Mouse (Mus musculus) heart, adult 2 months (tissue): ENCODE data around the gene Mrps5. TPM values are rescaled to one million over a fixed set of nuclear protein-coding genes. Genes with fewer than 3 reads are reported as not detected.
A peak's percentile ranks its signal among the peaks of the same experiment; 100 is the strongest.
"Not testable (repeated sequence)": the region's sequence is repeated elsewhere in the genome, so short reads cannot be mapped to it uniquely, and the experiment has no call there.

Experiments
- DNase-seq, 2 experiments: peaks; one replicate each; pipeline ENCODE4 v3.0.0; 2021
- H3K27ac ChIP-seq: fragments of 200-600 bp; 2 replicates; pipeline ENCODE4 v1.8.1; 2022
- H3K27me3 ChIP-seq: fragments of 200-500 bp; 2 replicates; pipeline ENCODE4 v1.6.1; 2012; ENCODE audit warnings: mild to moderate bottlenecking, low read length, inconsistent platforms, mixed read lengths; ENCODE audit not compliant: control insufficient read depth, insufficient read depth
- H3K36me3 ChIP-seq: fragments of 200-500 bp; 2 replicates; pipeline ENCODE4 v1.6.1; 2012; ENCODE audit warnings: low read length, inconsistent platforms; ENCODE audit not compliant: control insufficient read depth, insufficient read depth
- H3K4me1 ChIP-seq: fragments of 200-500 bp; 2 replicates; pipeline ENCODE4 v1.6.1; 2011; ENCODE audit warnings: low read length; ENCODE audit not compliant: control insufficient read depth, insufficient read depth
- H3K4me3 ChIP-seq: fragments of 200-600 bp; 2 replicates; pipeline ENCODE4 v1.8.1; 2022
- H3K79me2 ChIP-seq: fragments of 200-500 bp; replicated peaks from 2 replicates; pipeline ENCODE4 v1.6.1; 2012; ENCODE audit warnings: mild to moderate bottlenecking, inconsistent platforms, low read length, moderate library complexity, mixed read lengths; ENCODE audit not compliant: control insufficient read depth, insufficient read depth
- H3K9ac ChIP-seq: fragments of 200-500 bp; 2 replicates; pipeline ENCODE4 v1.6.1; 2012; ENCODE audit warnings: low read depth, mild to moderate bottlenecking, control low read depth, inconsistent platforms, low read length, mixed read lengths
- CTCF ChIP-seq: fragments of 200-600 bp; IDR thresholded peaks from 2 replicates; pipeline ENCODE4 v1.8.1; 2022; ENCODE audit warnings: antibody characterized with exemption, mild to moderate bottlenecking, moderate library complexity
- EP300 ChIP-seq: fragments of 200-500 bp; IDR thresholded peaks from 2 replicates; pipeline ENCODE4 v1.6.1; 2011; ENCODE audit warnings: low read depth, low read length, control low read depth; ENCODE audit not compliant: insufficient read depth
- POLR2A ChIP-seq: fragments of 200-500 bp; IDR thresholded peaks from 2 replicates; pipeline ENCODE4 v1.6.1; 2011; ENCODE audit warnings: mild to moderate bottlenecking, low read depth, low read length, control low read depth; ENCODE audit not compliant: insufficient read depth
- WGBS: fragments of 180-500 bp; shearing (Covaris S2); methylation state at CpG from one replicate; pipeline ENCODE4 v1.1.7; 2018; 5-methylcytosine and 5-hydroxymethylcytosine counted together
- intact Hi-C: fragments of 180-260 bp; cut with DNase I; formaldehyde crosslinking; loops from one replicate; pipeline ENCODE4 v1.15.1; 2025
- polyA plus RNA-seq: library from polyadenylated mRNA; depleted of rRNA; stranded (reverse); fragments of >200 nt; gene quantifications from 2 replicates; pipeline ENCODE4 v1.2.3, GENCODE M21; 2012
- total RNA-seq, 2 experiments: library from RNA; stranded (reverse); gene quantifications; 2 replicates each; pipeline ENCODE4 v1.2.3; 2021

Mrps5 gene
- total and polyA plus RNA-seq, 3 experiments = 58.2 to 89.7 (median 80.3) TPM

- H3K9ac ChIP-seq = peak overlapping the region; percentile 82
- peak; percentile 89 for TF ChIP-seq POLR2A
- TF ChIP-seq CTCF = peak; percentile 35
- no peak for TF ChIP-seq EP300
- H3K27me3 ChIP-seq = no peaks in the 10 kb centered on the region
- under 1% methylated on average over 24 of the region's 24 CpGs for WGBS
- H3K4me3 ChIP-seq = peak overlapping the region; percentile 56
- H3K27ac ChIP-seq = peak overlapping the region; percentile 60
- H3K4me1 ChIP-seq = peaks cover 8% of the 10 kb centered on the region
- peak; percentile 90 to 94 for DNase-seq
- intact Hi-C loops = loop anchor here (10.0 kb wide), 1 partner anchor 330 kb away; no protein-coding TSS in a partner anchor
- H3K79me2 ChIP-seq = no peaks in the 10 kb centered on the region
- H3K36me3 ChIP-seq = no peaks in the 10 kb centered on the region
These were observed 2.6 kb upstream of the Mrps5 start for GRCm38 (mm10) chr2:127584436-127584858.

DNA sequence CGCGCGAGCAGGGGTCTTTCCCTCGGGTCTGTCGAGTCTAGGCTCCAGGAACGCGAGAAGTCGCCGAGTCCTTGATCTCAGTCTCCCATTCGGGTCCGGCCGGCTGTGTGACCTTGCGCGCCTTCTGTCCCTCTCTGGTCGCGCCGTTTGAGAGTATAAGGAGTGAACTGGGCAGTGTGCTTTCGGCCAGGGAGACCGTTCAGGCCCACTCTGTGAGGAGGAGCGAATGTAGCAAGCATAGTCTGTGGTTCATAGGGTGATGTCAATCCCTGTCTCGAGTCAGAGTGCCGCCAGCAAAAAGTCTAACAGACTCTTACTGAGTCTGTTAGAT lies 457 bp downstream of the Mrps5 start:
- under 1% methylated on average over 22 of the region's 22 CpGs for WGBS
- H3K9ac ChIP-seq = peak overlapping the region; percentile 88
- H3K27ac ChIP-seq = peak overlapping the region; percentile 100
- H3K4me1 ChIP-seq = peaks cover 8% of the 10 kb centered on the region
- intact Hi-C loops = loop anchor here (5.0 to 10.0 kb wide), 2 partner anchors 333 to 1100 kb away; partner anchors contain the start of gene Anapc1
- no peaks in the 10 kb centered on the region for H3K27me3 ChIP-seq
- TF ChIP-seq POLR2A (no peak), EP300 (no peak), CTCF (no peak)
- DNase-seq = no peak
- no peaks in the 10 kb centered on the region for H3K36me3 ChIP-seq
- peak overlapping the region; percentile 97 for H3K4me3 ChIP-seq
- H3K79me2 ChIP-seq = no peaks in the 10 kb centered on the region

- intact Hi-C loops = loop anchor here (5.0 to 10.0 kb wide), 2 partner anchors 334 to 1098 kb away; partner anchors contain the start of gene Anapc1
- Histone ChIP-seq H3K27me3 (no peaks in the 10 kb centered on the region), H3K9ac (no peak overlapping the region), H3K27ac (no peak overlapping the region), H3K79me2 (no peaks in the 10 kb centered on the region), H3K4me3 (no peak overlapping the region), H3K4me1 (peaks cover 8% of the 10 kb centered on the region), H3K36me3 (no peaks in the 10 kb centered on the region)
- 91% methylated on average over 9 of the region's 9 CpGs for WGBS
- TF ChIP-seq CTCF = no peak
- TF ChIP-seq EP300 = no peak
- no peak for TF ChIP-seq POLR2A
- DNase-seq = no peak
These were observed 1.9 kb downstream of the Mrps5 start for GRCm38 (mm10) chr2:127588897-127589296.

DNA sequence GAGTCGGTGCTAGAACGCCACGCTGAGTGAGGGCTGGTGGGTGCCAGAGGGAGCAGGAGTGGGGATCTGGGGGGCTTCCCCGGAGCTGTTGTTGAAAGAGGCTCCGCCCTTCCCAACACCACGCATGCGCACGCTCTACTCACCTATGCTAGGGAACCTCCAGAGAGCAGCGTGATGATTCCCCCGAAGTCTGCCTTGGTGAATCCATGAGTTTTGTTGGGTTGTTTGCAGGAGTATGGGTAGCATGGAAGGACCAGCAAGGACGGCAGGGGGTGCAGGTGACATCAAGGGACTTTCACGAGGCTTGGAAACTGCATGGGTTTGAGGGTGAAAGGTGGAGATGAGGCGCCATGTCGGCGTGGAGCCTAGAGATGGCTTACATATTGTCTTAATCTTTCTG lies 3.2 kb downstream of the Mrps5 start:
- Histone ChIP-seq H3K4me1 (peaks cover 5% of the 10 kb centered on the region), H3K27ac (peak overlapping the region; percentile 40), H3K27me3 (no peaks in the 10 kb centered on the region), H3K79me2 (no peaks in the 10 kb centered on the region), H3K9ac (no peak overlapping the region), H3K36me3 (no peaks in the 10 kb centered on the region), H3K4me3 (peak overlapping the region; percentile 30; the same call in 1 of the 2 replicates)
- no peak for DNase-seq
- intact Hi-C loops = no loop called here
- WGBS = 53% methylated on average over 15 of the region's 15 CpGs
- TF ChIP-seq CTCF (no peak), EP300 (no peak), POLR2A (no peak)

DNA sequence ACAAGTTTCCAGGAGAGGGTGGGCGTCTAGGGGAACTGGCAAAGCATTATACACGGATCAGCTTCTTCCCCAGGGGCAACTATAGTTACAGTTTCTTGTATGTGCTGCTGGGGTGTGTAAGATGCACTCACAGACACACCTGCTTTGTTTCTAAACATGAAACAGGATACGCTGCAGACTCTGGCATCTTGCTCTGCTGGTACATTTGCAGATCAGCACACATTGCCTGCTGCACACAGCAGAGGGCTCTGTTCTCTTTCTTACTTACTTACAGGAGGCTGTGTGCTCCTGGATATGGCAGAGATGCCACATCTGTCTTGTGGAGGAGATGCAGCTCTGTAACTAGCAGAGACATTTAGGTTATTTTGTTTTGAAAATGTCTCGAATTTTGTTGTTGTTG lies 3.8 kb downstream of the Mrps5 start:
- H3K79me2 ChIP-seq = no peaks in the 10 kb centered on the region

GRCm38 (mm10) chr2:127603383-127603782 lies 16.4 kb downstream of the Mrps5 start:
- DNase-seq, H3K27ac ChIP-seq, H3K36me3 ChIP-seq, intact Hi-C loops, H3K4me3 ChIP-seq, H3K79me2 ChIP-seq, H3K4me1 ChIP-seq, H3K27me3 ChIP-seq, H3K9ac ChIP-seq: not testable (repeated sequence)
- 60% methylated on average over 6 of the region's 8 CpGs for WGBS

More for the DNA sequence above, 3.8 kb downstream of the Mrps5 start:
- intact Hi-C loops = no loop called here
- Histone ChIP-seq H3K4me3 (peak overlapping the region; percentile 30; the same call in 1 of the 2 replicates), H3K9ac (no peak overlapping the region), H3K36me3 (no peaks in the 10 kb centered on the region), H3K27me3 (no peaks in the 10 kb centered on the region), H3K27ac (peak overlapping the region; percentile 40; the same call in 1 of the 2 replicates), H3K4me1 (peaks cover 5% of the 10 kb centered on the region)
- no peak for DNase-seq
- 48% methylated on average over 4 of the region's 4 CpGs for WGBS
- TF ChIP-seq CTCF = peak; percentile 59
- no peak for TF ChIP-seq POLR2A
- no peak for TF ChIP-seq EP300
